Mouse (Mus musculus): Measurements from ENCODE around the gene Tbc1d5. TPM values are rescaled to one million over a fixed set of nuclear protein-coding genes. Genes with fewer than 3 reads are reported as not detected.

Gene Tbc1d5
- total and polyA plus RNA-seq, 3 experiments: 6.6 to 13.9 (median 7.7) TPM

DNA sequence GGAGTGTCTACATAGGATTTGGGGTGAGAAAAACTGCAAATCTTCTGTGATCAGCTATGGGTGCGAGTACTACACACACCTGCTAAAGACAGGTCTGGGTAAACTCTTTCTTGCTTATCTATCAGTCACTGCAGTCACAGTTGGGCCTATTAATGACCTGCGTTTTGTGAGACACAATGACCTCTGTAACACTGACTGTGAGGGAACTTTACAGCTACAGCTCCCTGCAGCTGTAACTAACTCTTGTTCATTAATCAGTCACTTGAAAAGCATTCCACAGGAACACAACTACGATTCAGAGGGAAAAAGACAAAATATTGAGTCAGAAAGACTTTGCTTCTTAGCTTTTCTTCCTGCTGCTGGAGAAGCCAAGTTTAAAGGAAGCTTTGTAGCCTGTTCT is 325.9 kb downstream of the Tbc1d5 start:
- DNase-seq (ENCODE audit: extremely low read depth): no peak
- H3K27ac ChIP-seq (ENCODE audit: insufficient read depth, low read depth): no peak overlapping the region
- H3K4me2 ChIP-seq (ENCODE audit: insufficient read depth, low read depth, poor library complexity, severe bottlenecking): no peak overlapping the region
- H3K4me1 ChIP-seq (ENCODE audit: control insufficient read depth in 1 of 2, insufficient read depth in 2 of 2): no peaks in the 10 kb centered on the region
- dilution Hi-C loops (cut with MboI; ENCODE audit: extremely low pct_ligation_motif_present, extremely low pct_unique_long_range_greater_than_20kb, low sequenced_read_pairs) (no loop called here), in situ Hi-C loops (cut with MboI; ENCODE audit: low pct_ligation_motif_present, low pct_unique_long_range_greater_than_20kb, low sequenced_read_pairs) (no loop called here)
- H3K9ac ChIP-seq (ENCODE audit: insufficient read depth, low read depth): no peak overlapping the region
- no peaks in the 10 kb centered on the region for H3K9me3 ChIP-seq (replicated peaks; ENCODE audit: low read length)
- no peak for TF ChIP-seq MEF2A (IDR thresholded peaks at IDR 0.05; ENCODE audit: borderline replicate concordance, low read depth, low read length)
- TF ChIP-seq RCOR1 (conservative IDR thresholded peaks at IDR 0.05; ENCODE audit: low read depth, low read length): no peak
- no peak for TF ChIP-seq BHLHE40 (IDR thresholded peaks at IDR 0.05; ENCODE audit: low read depth, low read length)
- TF ChIP-seq ZKSCAN1 (IDR thresholded peaks at IDR 0.05; ENCODE audit: borderline replicate concordance, low read depth, low read length): no peak
- TF ChIP-seq UBTF (IDR thresholded peaks at IDR 0.05; ENCODE audit: low read depth, low read length): no peak
- no peak for TF ChIP-seq IRF4 (IDR thresholded peaks at IDR 0.05; ENCODE audit: low read depth, low read length)
- TF ChIP-seq USF1 (IDR thresholded peaks at IDR 0.05; ENCODE audit: low read depth, low read length): no peak
- TF ChIP-seq GABPA (IDR thresholded peaks at IDR 0.05; ENCODE audit: insufficient replicate concordance, low read depth, low read length): no peak
- no peak for TF ChIP-seq SMC3 (IDR thresholded peaks at IDR 0.05; ENCODE audit: low read depth, low read length)
- no peak for TF ChIP-seq TCF12 (IDR thresholded peaks at IDR 0.05; ENCODE audit: low read depth, low read length)
- TF ChIP-seq MXI1 (IDR thresholded peaks at IDR 0.05; ENCODE audit: low read depth, low read length): no peak
- no peak for TF ChIP-seq CHD1 (IDR thresholded peaks at IDR 0.05; ENCODE audit: low read depth, low read length)
- TF ChIP-seq ETS1 (conservative IDR thresholded peaks at IDR 0.05; ENCODE audit: low read depth, low read length): no peak
- no peak overlapping the region for H3K4me3 ChIP-seq (replicated peaks in 1 of 3; ENCODE audit: low read depth in 2 of 3, low read length in 2 of 3, poor library complexity in 1 of 3)
- peaks cover 0 to 2% of the 10 kb centered on the region in 2 experiments for H3K36me3 ChIP-seq (replicated peaks in 1 of 2; ENCODE audit: control insufficient read depth in 1 of 2, insufficient read depth in 1 of 2, low read length in 1 of 2)
- H3K79me2 ChIP-seq (replicated peaks; ENCODE audit: control insufficient read depth, extremely low read depth, insufficient read depth, poor library complexity, severe bottlenecking): no peaks in the 10 kb centered on the region
- no peaks in the 10 kb centered on the region for H3K27me3 ChIP-seq (replicated peaks)

DNA sequence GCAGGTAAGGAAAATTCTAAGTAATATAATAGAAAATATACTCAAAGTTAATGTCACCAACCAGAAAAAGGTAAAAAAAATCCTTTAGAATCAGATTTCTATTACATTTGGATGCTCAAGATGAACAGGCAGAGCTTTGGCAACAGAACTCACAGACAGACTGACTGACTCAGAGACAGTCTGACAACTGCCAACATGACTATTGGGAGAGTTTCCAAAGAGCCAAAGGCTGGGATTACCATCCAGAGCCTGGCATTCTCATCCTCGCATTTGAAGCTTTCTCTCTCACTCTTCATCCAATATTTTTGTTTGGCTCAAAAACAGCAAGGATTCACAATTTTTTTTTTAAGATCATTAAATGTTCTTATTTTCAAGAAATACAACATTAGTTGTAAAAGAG is 327.8 kb downstream of the Tbc1d5 start:
- no peak for TF ChIP-seq ZC3H11A (IDR thresholded peaks at IDR 0.05; ENCODE audit: low read depth, low read length)
- no peak for TF ChIP-seq MAZ (IDR thresholded peaks at IDR 0.05; ENCODE audit: low read depth, low read length)
- no peak for TF ChIP-seq HCFC1 (IDR thresholded peaks at IDR 0.05; ENCODE audit: low read depth, low read length)
- TF ChIP-seq GABPA (IDR thresholded peaks at IDR 0.05; ENCODE audit: insufficient replicate concordance, low read depth, low read length): no peak
- no peak for TF ChIP-seq MXI1 (IDR thresholded peaks at IDR 0.05; ENCODE audit: low read depth, low read length)
- no peak for TF ChIP-seq BHLHE40 (IDR thresholded peaks at IDR 0.05; ENCODE audit: low read depth, low read length)
- no peak for TF ChIP-seq E2F4 (IDR thresholded peaks at IDR 0.05; ENCODE audit: insufficient replicate concordance, low read depth, low read length)
- no peak overlapping the region for H3K27ac ChIP-seq (ENCODE audit: insufficient read depth, low read depth)
- H3K79me2 ChIP-seq (replicated peaks; ENCODE audit: control insufficient read depth, extremely low read depth, insufficient read depth, poor library complexity, severe bottlenecking): no peaks in the 10 kb centered on the region
- no peak overlapping the region for H3K4me2 ChIP-seq (ENCODE audit: insufficient read depth, low read depth, poor library complexity, severe bottlenecking)
- H3K36me3 ChIP-seq (replicated peaks in 1 of 2; ENCODE audit: control insufficient read depth in 1 of 2, insufficient read depth in 1 of 2, low read length in 1 of 2): peaks cover 0 to 2% of the 10 kb centered on the region in 2 experiments
- no peaks in the 10 kb centered on the region for H3K9me3 ChIP-seq (replicated peaks; ENCODE audit: low read length)
- H3K4me1 ChIP-seq (ENCODE audit: control insufficient read depth in 1 of 2, insufficient read depth in 2 of 2): no peaks in the 10 kb centered on the region
- in situ Hi-C loops (cut with MboI; ENCODE audit: low pct_ligation_motif_present, low pct_unique_long_range_greater_than_20kb, low sequenced_read_pairs): no loop called here
- dilution Hi-C loops (cut with MboI; ENCODE audit: extremely low pct_ligation_motif_present, extremely low pct_unique_long_range_greater_than_20kb, low sequenced_read_pairs): no loop called here
- no peak overlapping the region for H3K4me3 ChIP-seq (replicated peaks in 1 of 3; ENCODE audit: low read depth in 2 of 3, low read length in 2 of 3, poor library complexity in 1 of 3)
- no peak overlapping the region for H3K9ac ChIP-seq (ENCODE audit: insufficient read depth, low read depth)
- DNase-seq (ENCODE audit: extremely low read depth): no peak
- H3K27me3 ChIP-seq (replicated peaks): no peaks in the 10 kb centered on the region
